Mouse (Mus musculus): Measurements from ENCODE around the gene Aadacl4. TPM values are rescaled to one million over a fixed set of nuclear protein-coding genes. Genes with fewer than 3 reads are reported as not detected.

The Aadacl4 gene
- total RNA-seq (2012; rRNA removed) (not detected in 2 replicates), polyA plus RNA-seq (2012; ENCODE audit: insufficient read depth in 1 of 2, insufficient read length in 2 of 2, low read depth in 1 of 2, low replicate concordance in 2 of 2, missing spikeins in 1 of 2) (not detected)

- DNase-seq (ENCODE audit: low read depth, low spot score), result no peak
- Histone ChIP-seq H3K79me2 (ENCODE audit: control insufficient read depth, insufficient read depth, low read length, poor library complexity) (no peaks in the 10 kb centered on the region), H3K9ac (ENCODE audit: control insufficient read depth, low read depth, low read length, poor library complexity, severe bottlenecking) (no peak within 1 kb of the TSS), H3K27ac (ENCODE audit: control insufficient read depth, low read depth, low read length) (no peak within 1 kb of the TSS), H3K9me3 (replicated peaks; ENCODE audit: insufficient read depth, low read length) (no peaks in the 10 kb centered on the region), H3K36me3 (ENCODE audit: control insufficient read depth in 1 of 2, insufficient read depth in 2 of 2, low read length in 2 of 2) (no peaks in the 10 kb centered on the region), H3K4me3 (ENCODE audit: control insufficient read depth in 1 of 2, insufficient read depth in 1 of 2, low read depth in 2 of 2, low read length in 2 of 2) (no peak within 1 kb of the TSS), H3K27me3 (ENCODE audit: control insufficient read depth in 1 of 2, insufficient read depth in 2 of 2, low read length in 2 of 2) (no peaks in the 10 kb centered on the region), H3K4me1 (ENCODE audit: control insufficient read depth in 1 of 2, insufficient read depth in 2 of 2, low read length in 2 of 2) (no peaks in the 10 kb centered on the region)
- TF ChIP-seq POLR2A (IDR thresholded peaks at IDR 0.05; ENCODE audit: control insufficient read depth in 1 of 2, insufficient read depth in 1 of 2, low read depth in 1 of 2, low read length in 2 of 2, poor library complexity in 1 of 2), result no peak
- TF ChIP-seq MAFK (IDR thresholded peaks at IDR 0.05; ENCODE audit: borderline replicate concordance, low read depth, low read length), result no peak
- TF ChIP-seq KAT2A (conservative IDR thresholded peaks at IDR 0.05; ENCODE audit: low read depth, low read length), result no peak
- TF ChIP-seq ZMIZ1 (IDR thresholded peaks at IDR 0.05; ENCODE audit: low read depth, low read length), result no peak
- no peak for TF ChIP-seq GABPA (IDR thresholded peaks at IDR 0.05; ENCODE audit: low read depth, low read length)
- no peak for TF ChIP-seq RCOR1 (IDR thresholded peaks at IDR 0.05; ENCODE audit: low read depth, low read length)
- no peak for TF ChIP-seq CHD1 (IDR thresholded peaks at IDR 0.05; ENCODE audit: low read depth, low read length)
- no peak for TF ChIP-seq RAD21 (IDR thresholded peaks at IDR 0.05; ENCODE audit: low read depth, low read length)
- TF ChIP-seq ZKSCAN1 (IDR thresholded peaks at IDR 0.05; ENCODE audit: low read depth, low read length), result no peak
- TF ChIP-seq E2F4 (IDR thresholded peaks at IDR 0.05; ENCODE audit: borderline replicate concordance, low read depth, low read length), result no peak
- no peak for TF ChIP-seq CTCF (IDR thresholded peaks at IDR 0.05 in 2 of 3, conservative IDR thresholded peaks at IDR 0.05 in 1 of 3; ENCODE audit: control insufficient read depth in 1 of 3, insufficient read depth in 1 of 3, low read depth in 2 of 3, low read length in 3 of 3, poor library complexity in 1 of 3, severe bottlenecking in 1 of 3)
- no peak for TF ChIP-seq MEF2A (IDR thresholded peaks at IDR 0.05; ENCODE audit: extremely low read depth, insufficient replicate concordance, low read depth, low read length, poor library complexity, severe bottlenecking)
- no peak for TF ChIP-seq CHD2 (IDR thresholded peaks at IDR 0.05; ENCODE audit: low read length)
- TF ChIP-seq NRF1 (IDR thresholded peaks at IDR 0.05; ENCODE audit: insufficient read depth, low read depth, low read length, poor library complexity, severe bottlenecking), result no peak
- TF ChIP-seq MAX (IDR thresholded peaks at IDR 0.05; ENCODE audit: low read length), result no peak
- no peak for TF ChIP-seq MXI1 (IDR thresholded peaks at IDR 0.05; ENCODE audit: low read depth, low read length)
- TF ChIP-seq ZC3H11A (IDR thresholded peaks at IDR 0.05; ENCODE audit: low read depth, low read length), result no peak
- no peak for TF ChIP-seq SIN3A (IDR thresholded peaks at IDR 0.05; ENCODE audit: low read length)
Measured at GRCm38 (mm10) chr4:144613407-144613806, at the start of gene Aadacl4. Gene Aadacl4 (plus strand): TSS chr4:144613707.

GRCm38 (mm10) chr4:144565034-144565433, 48.5 kb upstream of the Aadacl4 start, which contains the start of gene Gm13124:
Gene Gm13124 (minus strand): TSS chr4:144565134.
- Histone ChIP-seq H3K4me1 (ENCODE audit: control insufficient read depth in 1 of 2, insufficient read depth in 2 of 2, low read length in 2 of 2) (no peaks in the 10 kb centered on the region), H3K9ac (ENCODE audit: control insufficient read depth, low read depth, low read length, poor library complexity, severe bottlenecking) (no peak within 1 kb of the TSS), H3K9me3 (replicated peaks; ENCODE audit: insufficient read depth, low read length) (no peaks in the 10 kb centered on the region), H3K27me3 (ENCODE audit: control insufficient read depth in 1 of 2, insufficient read depth in 2 of 2, low read length in 2 of 2) (no peaks in the 10 kb centered on the region), H3K4me3 (ENCODE audit: control insufficient read depth in 1 of 2, insufficient read depth in 1 of 2, low read depth in 2 of 2, low read length in 2 of 2) (no peak within 1 kb of the TSS), H3K27ac (ENCODE audit: control insufficient read depth, low read depth, low read length) (no peak within 1 kb of the TSS), H3K36me3 (ENCODE audit: control insufficient read depth in 1 of 2, insufficient read depth in 2 of 2, low read length in 2 of 2) (no peaks in the 10 kb centered on the region), H3K79me2 (ENCODE audit: control insufficient read depth, insufficient read depth, low read length, poor library complexity) (no peaks in the 10 kb centered on the region)
- no peak for DNase-seq (ENCODE audit: low read depth, low spot score)
- TF ChIP-seq SMC3 (IDR thresholded peaks at IDR 0.05; ENCODE audit: low read depth, low read length) (no peak), MEF2A (IDR thresholded peaks at IDR 0.05; ENCODE audit: extremely low read depth, insufficient replicate concordance, low read depth, low read length, poor library complexity, severe bottlenecking) (no peak), POLR2AphosphoS2 (IDR thresholded peaks at IDR 0.05; ENCODE audit: low read length) (no peak), POLR2A (IDR thresholded peaks at IDR 0.05; ENCODE audit: control insufficient read depth in 1 of 2, insufficient read depth in 1 of 2, low read depth in 1 of 2, low read length in 2 of 2, poor library complexity in 1 of 2) (no peak), UBTF (IDR thresholded peaks at IDR 0.05; ENCODE audit: borderline replicate concordance, insufficient read depth, low read depth, low read length) (no peak), ELF1 (IDR thresholded peaks at IDR 0.05; ENCODE audit: low read depth, low read length) (no peak), ZNF384 (IDR thresholded peaks at IDR 0.05; ENCODE audit: low read depth, low read length) (no peak), TCF12 (IDR thresholded peaks at IDR 0.05; ENCODE audit: low read depth, low read length) (no peak), GABPA (IDR thresholded peaks at IDR 0.05; ENCODE audit: low read depth, low read length) (no peak), MYB (IDR thresholded peaks at IDR 0.05; ENCODE audit: low read depth, low read length) (no peak), BHLHE40 (IDR thresholded peaks at IDR 0.05; ENCODE audit: borderline replicate concordance, low read depth, low read length) (no peak), HCFC1 (IDR thresholded peaks at IDR 0.05; ENCODE audit: low read depth, low read length) (no peak), USF2 (IDR thresholded peaks at IDR 0.05; ENCODE audit: borderline replicate concordance in 1 of 2, insufficient read depth in 1 of 2, low read depth in 1 of 2, low read length in 2 of 2) (no peak), CHD2 (IDR thresholded peaks at IDR 0.05; ENCODE audit: low read length) (no peak), JUND (IDR thresholded peaks at IDR 0.05; ENCODE audit: low read depth, low read length) (no peak), ETS1 (IDR thresholded peaks at IDR 0.05; ENCODE audit: low read depth, low read length) (no peak), NELFE (IDR thresholded peaks at IDR 0.05; ENCODE audit: low read depth, low read length) (no peak), NRF1 (IDR thresholded peaks at IDR 0.05; ENCODE audit: insufficient read depth, low read depth, low read length, poor library complexity, severe bottlenecking) (no peak)
